Mouse (Mus musculus) ovary, postnatal 10 days (tissue): Measurements from ENCODE around the gene Col18a1.
A peak's percentile ranks its signal among the peaks of the same experiment; 100 is the strongest.
"Not testable (repeated sequence)": the region's sequence is repeated elsewhere in the genome, so short reads cannot be mapped to it uniquely, and the experiment has no call there.

ENCODE experiments used
- DNase-seq: peaks from one replicate; pipeline ENCODE4 v3.0.0; 2022; ENCODE audit warnings: low spot score

Col18a1 gene

GRCm38 (mm10) chr10:77135274-77135829, 31.0 kb downstream of the Col18a1 start:
- no peak for DNase-seq

- not testable (repeated sequence) for DNase-seq
Observed at GRCm38 (mm10) chr10:77134807-77135152, 31.6 kb downstream of the Col18a1 start.

DNA sequence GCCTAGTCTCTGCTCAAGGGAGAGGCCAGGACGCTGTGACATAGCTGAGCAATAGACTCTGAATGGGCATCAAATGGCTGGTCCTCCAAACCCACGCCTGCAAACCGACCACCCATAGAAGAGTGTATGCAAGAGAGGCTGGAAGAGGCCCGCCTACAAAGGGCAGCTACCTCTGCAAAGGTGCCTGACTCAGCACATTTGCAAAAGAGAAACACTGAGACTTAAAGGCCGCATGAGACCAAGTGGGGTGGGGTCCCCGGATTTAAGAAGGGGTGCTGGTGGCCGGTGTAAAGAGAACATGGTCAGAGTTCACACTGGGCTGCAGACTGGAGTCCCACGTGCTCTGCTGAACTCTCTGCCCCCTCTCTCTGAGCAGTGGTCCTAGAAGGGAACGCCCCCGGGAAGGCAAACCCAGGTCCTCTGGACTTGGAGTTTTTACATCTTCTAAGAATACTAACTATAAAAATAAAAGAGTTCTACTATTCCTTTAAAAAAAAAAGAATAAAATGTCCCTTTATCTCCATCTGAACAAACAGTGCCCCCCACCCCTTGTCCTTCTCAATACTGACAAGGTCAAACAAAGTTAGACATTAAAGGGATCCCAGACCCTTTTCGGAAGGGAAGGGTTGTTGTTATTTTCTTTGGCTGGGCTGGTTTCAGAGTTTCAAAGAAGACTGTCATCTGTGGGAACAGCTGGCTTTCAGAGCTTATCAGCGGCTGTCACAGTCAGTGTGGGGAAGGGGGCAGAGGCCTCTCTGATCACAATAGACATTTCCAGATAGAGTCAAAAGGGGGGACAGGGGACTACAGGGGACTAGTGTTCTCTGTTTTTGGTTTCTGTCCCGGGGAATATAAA, 32.2 kb downstream of the Col18a1 start:
- no peak for DNase-seq

GRCm38 (mm10) chr10:77132118-77132517, 34.2 kb downstream of the Col18a1 start:
- DNase-seq, result no peak

DNA sequence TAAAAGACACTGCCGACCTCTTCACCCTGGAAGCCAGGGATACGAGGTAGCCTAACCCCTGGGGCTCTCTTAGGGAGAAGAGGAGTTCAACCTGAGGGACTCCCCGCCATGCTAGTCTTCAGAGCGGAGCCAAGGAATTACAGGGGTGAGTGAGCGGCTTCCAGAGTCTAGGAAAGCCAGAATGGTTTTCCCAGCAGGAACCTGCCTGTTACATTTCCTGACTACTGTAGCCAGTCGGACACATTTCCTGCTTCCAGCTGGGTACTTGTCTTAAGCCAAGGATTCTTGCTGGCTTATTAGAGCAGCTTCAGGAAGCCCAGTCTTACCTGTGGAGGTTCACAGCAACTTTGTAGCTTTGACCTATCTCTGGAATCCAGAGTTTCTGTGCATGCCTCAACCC, 34.8 kb downstream of the Col18a1 start:
- no peak for DNase-seq

DNA sequence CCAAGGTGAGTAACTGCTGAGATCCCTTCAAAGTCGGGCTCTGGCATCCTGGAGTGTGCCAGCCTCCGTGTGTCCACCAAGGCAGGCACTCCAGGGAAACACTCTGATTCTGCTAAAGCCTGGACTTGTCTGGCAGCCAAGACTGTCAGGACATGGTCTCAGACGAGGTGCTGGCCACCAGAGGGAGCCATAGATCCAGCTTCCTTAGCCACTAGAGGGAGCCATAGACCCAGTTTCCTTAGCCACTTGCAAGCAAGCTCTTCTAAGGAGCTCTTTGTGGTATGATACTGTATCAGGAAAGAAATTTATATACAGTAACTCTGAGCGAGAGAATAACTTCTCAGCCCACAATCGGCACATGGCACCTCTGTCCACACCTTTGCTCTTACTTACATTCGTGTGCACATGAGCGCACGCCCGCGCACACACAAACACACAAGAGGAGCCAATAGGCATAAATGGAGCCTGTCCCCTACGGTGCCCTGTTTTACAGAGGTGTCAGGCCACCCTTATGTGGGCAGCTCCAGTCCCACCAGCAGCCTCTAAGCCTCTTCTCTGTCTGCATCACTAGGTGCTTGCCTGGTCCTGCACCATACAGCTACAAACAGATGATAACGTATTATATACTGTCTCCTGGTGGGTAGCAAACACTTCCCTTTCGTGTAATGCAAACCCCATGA, 35.6 kb downstream of the Col18a1 start:
- DNase-seq, result peak; percentile 97

GRCm38 (mm10) chr10:77129637-77130410, 36.5 kb downstream of the Col18a1 start:
- no peak for DNase-seq

DNA sequence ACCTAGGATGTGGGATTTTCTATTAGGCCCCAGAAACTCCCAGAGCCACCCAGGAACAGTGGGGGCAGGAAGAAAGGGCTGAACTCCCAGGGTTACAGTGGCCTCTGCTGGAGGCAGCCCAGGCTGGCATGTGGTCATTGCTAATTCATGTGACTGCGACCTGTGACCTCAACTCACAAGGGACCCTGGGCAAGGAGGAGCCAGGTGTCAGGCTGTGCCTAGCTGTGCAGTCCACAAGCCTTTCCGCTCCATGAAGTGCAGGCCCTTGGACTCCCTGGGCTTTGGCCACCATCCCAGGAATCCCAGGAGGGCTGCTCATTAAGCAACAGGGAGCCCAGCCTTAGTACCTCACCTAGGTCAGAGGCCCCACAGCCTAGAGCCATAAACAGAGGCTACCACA, 38.4 kb downstream of the Col18a1 start:
- DNase-seq, result no peak

GRCm38 (mm10) chr10:77126590-77126989, 39.8 kb downstream of the Col18a1 start:
- no peak for DNase-seq

DNA sequence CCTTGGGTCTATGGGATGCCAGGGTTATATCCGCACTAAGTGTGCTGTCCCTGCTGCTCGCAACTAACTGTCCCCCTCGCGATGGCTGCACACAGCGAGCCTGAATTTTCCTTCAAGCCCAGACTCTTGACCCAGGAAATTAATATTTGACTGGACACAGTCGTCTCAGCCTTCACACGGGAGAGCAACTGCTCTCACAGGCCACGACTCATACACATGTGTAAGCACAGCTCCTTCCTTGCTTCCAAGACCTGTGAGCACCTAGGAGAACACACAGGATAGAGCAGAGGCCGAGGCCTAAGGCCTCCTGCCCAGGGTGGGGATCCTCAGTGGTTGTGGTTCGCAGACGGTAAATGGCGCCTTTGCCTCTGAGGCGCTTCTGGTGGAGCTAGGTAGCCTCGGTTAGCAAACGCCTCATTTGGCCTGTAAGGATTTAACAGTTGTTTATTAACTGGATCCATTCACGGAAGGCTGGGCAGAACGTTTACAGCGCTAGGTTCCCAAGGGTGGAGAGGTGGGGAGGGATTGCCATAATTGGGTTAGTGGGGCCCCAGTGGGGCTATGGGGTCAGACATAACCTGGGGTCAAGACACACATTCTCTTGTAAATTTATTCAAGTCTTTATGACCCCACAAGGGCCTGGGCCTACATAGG, 41.1 kb downstream of the Col18a1 start:
- DNase-seq, result no peak

DNA sequence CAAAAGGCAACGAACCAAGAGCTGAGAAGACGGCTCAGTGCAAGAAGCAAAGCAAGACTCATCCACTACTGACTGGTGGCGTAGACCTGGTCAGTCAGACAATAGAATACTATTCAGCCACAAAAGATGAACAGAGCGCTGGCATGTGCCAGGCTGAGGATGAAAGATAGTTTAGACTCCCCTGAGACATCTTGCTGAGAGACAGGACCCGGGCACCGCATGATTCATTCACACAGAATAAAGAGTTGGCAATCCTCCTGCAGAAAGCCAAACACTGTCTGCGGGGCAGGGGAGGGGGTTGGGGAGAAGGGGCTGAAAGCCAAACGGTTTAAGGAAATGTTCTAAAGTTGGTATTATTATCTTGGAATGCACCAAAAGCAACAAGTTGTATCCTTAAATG, 42.4 kb downstream of the Col18a1 start:
- DNase-seq, result no peak

DNA sequence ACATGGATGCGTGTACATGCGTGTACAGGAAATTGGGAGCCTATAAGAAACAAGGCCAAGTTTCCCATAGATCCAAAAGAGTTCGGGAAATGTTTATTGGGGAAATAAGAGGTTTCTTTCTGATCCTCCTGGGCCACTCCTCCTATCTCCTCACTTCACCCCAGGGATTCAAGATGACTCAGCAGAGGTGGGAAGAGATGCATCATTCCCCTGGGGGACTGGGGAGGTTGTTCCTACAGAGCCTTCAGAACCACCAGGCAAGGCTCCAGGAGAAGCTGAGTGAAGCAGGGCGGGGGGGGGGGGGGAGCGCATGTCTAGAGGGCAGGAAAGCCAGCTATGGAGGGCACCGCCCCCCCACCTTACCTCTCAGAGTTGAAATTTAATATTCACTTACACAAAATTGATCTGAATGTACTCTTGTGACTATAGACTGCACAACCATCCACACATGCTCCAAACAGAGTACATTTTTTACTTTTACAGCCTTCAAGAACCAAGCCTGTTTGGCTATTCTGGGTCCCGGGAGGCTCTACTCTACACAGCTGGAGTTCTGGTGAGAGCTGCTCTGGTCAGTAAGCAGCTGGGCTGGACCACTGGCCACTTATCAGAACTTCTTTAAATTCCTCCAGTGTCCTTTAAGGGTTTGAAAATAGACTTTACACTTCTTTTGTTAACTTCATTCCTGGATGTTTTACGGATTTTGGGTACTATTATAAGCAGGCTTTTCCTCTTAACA, 44.9 kb downstream of the Col18a1 start:
- DNase-seq, result no peak

GRCm38 (mm10) chr10:77120501-77120900, 45.8 kb downstream of the Col18a1 start:
- no peak for DNase-seq

DNA sequence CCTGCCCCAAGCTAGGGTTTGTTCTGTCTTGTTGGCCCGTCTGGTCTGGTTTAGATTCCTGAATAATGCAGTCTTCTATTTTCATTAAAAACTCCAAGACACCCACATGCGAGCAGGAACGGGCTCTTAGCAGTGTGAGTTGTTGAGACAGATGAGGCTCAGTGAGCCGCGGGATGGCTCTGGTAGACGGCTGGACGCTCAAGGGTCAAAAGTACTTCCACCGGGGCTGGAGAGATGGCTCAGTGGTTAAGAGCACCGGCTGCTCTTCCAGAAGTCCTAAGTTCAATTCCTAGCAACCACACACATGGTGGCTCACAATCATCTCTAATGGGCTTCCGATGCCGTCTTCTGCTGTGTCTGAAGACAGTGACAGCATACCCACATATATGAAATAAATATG, 46.9 kb downstream of the Col18a1 start:
- DNase-seq, result no peak

DNA sequence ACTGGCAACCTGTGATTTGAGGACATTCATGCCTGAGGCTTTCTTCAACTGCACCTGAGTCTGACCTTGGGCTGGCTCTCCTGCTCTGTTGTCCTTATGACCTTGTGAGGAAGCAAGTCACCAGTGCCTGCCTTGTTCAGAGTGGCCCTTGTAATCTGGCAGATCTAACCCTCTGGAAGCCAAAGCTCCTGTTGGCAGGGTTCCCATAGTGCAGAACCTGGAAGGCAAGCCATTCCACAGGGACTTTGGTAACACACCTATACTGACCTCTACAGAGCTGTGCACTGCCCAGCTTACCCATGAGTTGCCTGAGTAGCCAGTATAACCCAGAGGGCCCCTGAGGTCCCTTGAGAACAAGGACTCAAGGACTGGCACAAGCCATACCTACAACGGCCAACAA, 48.0 kb downstream of the Col18a1 start:
- no peak for DNase-seq

- no peak for DNase-seq
Observed at GRCm38 (mm10) chr10:77116537-77117455, 49.6 kb downstream of the Col18a1 start.

DNA sequence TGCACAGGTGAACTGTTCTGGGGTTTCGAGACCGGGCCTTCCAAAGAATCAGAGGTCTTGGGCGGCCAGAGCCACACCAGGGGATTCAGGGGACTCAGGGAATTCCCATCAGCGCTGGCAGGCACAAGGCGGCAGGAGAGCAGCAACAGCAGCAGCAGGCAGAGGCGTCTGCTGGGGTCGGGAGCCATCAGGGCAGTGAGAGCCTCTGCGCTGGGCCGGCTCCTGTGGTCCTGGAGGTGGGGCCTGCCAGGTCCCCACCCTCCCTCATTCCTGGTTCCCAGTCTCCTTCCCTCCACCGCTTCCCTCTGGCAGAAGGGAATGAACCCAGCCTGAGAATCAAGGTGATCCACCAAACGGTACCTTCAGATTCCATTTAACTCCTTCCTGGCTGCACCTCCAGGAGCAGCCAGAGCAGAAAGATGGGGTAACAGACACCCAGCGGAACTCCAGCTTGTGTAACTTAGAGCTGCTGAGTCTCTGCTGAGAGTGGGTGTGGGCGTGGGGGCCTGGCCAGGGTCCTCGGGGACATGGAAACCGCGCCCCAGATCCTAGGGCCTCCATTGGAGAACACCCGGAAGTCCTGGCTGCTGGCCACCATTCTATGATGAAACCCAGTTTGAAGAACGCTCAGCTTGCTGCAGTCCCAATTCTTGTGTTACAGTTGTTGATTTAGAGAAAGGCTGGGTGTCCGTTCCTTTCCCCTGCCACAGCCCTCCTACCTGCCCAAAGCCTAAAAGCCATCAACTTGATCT, 52.7 kb downstream of the Col18a1 start:
- peak; percentile 21 for DNase-seq

DNA sequence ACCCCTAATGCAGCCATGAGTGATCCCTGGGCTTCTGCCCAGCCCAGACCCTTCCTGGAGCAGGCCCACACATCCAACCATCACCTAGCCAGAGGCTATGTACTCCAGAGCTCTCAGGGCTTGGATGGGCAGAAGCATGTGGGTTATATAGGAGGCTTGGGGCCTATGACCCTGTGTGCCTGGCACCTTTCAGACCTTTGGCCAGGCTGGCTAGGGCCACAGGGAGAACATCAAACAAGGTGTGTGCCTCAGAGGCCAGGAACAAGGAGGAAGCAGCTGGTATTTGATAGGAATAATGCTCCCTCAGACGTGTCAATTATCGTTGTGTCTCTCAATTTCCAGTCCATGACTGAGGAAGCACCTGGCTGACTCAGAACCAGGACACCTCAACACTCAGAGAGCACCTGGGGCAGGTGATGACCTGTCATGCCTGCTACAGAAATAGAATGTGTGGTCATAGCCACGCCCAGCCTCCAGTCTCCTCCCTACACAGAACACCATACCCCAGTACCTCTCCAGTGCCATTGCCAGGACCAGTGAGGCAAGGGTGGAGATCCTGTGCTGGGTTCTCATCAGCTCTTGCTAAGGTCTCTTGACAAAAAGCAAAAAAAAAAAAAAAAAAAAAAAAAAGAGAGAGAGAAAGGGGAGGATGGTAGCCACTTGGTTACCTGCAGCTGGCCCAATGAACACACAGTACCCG, 54.6 kb downstream of the Col18a1 start:
- no peak for DNase-seq

DNA sequence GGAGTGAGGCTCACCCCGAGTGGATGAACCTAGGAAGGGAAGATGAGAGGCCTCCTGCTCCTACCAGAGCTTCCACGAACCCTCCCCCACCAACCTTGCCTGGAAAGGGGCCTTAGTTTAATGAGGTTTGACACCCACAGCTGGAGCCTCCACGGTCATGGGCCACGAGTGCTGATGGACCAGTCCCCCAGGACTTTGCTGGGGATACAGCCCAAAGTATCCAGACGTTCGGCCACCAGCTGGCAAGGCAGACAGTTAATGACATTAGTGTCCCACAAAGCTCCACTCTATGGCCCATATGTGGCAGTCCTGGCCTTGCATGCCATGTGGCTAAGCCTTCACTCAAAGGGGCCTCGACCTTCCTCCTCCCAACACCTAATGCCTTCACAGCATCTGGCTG, 55.5 kb downstream of the Col18a1 start:
- DNase-seq, result no peak
